Mouse (Mus musculus) induced T-regulatory cell, adult 2 months (primary cell): ENCODE measurements around the gene Gm14408.
"Not testable (repeated sequence)": the region's sequence is repeated elsewhere in the genome, so short reads cannot be mapped to it uniquely, and the experiment has no call there.

Experiments used
- DNase-seq: peaks from one replicate; pipeline ENCODE4 v3.0.0-alpha.2; 2012; ENCODE audit warnings: low read depth

Gm14408 gene

DNA sequence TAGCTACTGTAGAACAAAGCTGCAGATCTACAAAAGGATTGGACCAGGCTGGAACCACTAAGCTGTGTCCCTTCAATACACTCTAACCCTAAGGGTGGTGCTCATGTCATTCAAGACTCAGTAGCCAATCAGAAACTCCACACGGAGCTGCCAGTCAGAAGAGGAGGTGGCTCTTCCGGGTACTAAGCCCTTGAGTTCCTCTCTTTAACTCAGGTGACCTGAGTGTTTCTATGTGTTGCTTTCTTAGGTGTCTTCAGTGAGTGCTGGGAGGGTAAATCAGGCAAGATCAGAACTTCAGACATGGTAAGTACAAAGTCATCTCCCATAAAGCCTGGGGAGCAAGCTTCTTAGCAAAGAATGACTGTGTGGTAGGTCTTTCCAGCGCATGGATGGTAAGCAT is at the start of gene Gm14408:
Gm14408 (plus strand) TSS at position 301 of the 400 bp plus-strand sequence.
- not testable (repeated sequence) for DNase-seq

- DNase-seq = not testable (repeated sequence)
Observed at GRCm38 (mm10) chr2:176798312-176798711, 32.6 kb upstream of the Gm14408 start, which contains the start of gene Gm14295. Gene Gm14295, plus strand, starts transcription at chr2:176798612.

GRCm38 (mm10) chr2:176798785-176799184 is 32.2 kb upstream of the Gm14408 start:
- DNase-seq = peak; percentile 0
